Mouse (Mus musculus) spleen, adult 2 months (tissue): ENCODE results near the gene Aes.

Experiments
- CTCF ChIP-seq: fragments of 200-500 bp; IDR thresholded peaks from 2 replicates; pipeline ENCODE4 v1.5.1; 2011; ENCODE audit warnings: mild to moderate bottlenecking, inconsistent platforms; ENCODE audit not compliant: insufficient read depth, insufficient read length, insufficient replicate concordance; ENCODE audit errors: extremely low read depth
- POLR2A ChIP-seq: fragments of 200-500 bp; IDR thresholded peaks from 2 replicates; pipeline ENCODE4 v1.6.1; 2011; ENCODE audit warnings: low read depth, low read length, inconsistent platforms

DNA sequence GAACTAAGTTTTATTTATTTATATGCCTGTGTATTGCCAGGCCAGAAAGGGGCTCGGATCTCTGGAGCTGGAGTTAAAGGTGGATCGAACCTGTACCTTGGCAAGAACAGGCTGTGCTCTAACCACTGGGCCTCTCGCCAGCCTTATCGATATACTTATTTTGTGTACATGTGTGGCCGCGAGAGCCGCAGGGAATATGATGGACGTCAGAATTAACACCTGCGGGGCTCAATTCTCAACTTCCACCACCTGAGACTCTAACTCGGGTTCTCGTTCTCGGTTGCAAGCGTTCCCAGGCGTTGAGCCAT is 46.3 kb downstream of the Aes start:
- no peak for TF ChIP-seq CTCF
- no peak for TF ChIP-seq POLR2A
